In the genomic region with DNA sequence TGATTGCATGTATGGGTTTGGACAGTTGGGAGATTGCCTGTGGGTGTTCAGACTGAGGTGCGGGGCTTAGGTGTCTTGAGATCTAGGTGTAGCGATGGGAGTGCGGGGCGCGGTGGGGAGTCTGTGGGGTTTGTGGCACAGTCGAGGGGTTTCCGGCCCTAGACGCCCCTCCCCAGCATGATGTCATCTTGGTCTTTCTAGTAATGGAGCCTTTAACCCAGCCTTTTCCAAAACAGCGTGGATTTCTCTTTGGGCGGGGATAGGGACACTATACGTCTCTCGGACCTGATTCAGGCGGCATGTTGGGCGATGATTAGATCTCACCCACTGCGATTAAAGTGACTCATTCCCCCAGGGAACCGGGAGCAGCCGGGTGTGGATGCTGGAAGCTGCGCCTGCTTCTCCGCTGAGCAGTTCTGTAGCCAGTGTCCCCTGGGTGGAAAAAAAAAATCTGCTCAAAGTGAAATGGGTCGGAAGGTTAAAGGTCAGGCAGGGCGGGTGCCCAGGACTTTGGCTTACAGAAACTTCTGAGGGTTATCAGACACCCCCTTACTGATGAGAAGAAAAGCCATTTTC, we compare ENCODE assay signal across 8 mouse cellular contexts. TPM values are rescaled to one million over a fixed set of nuclear protein-coding genes. Genes with fewer than 3 reads are reported as not detected.
DNase-seq lines count a peak whose midpoint lies in the region; ATAC-seq and TF ChIP-seq lines count a peak whose summit lies in the region.

No protein-coding gene starts in this region.

- TF ChIP-seq CTCF in heart, postnatal 0 days (IDR thresholded peaks at IDR 0.05; ENCODE audit: low read depth), result no peak
- TF ChIP-seq CTCF in liver, postnatal 0 days (IDR thresholded peaks at IDR 0.05; ENCODE audit: low read depth), result no peak

- peak overlapping the region; percentile 65 for H3K27ac ChIP-seq in brown adipose tissue, adult 24 weeks (replicated peaks; ENCODE audit: low read depth, low read length)
- H3K27ac ChIP-seq in forebrain, embryonic 13.5 days, result peak overlapping the region; percentile 78; the same call in 1 of the 2 replicates
- peak overlapping the region; percentile 61 for H3K27ac ChIP-seq in heart, postnatal 0 days (ENCODE audit: low read depth)
- H3K27ac ChIP-seq in liver, postnatal 0 days (ENCODE audit: low read depth), result peak overlapping the region; percentile 88

- WGBS in forebrain, embryonic 13.5 days, result 2% methylated on average over 21 of the region's 21 CpGs
- 3% methylated on average over 21 of the region's 21 CpGs for whole genome bisulfite sequencing in heart, postnatal 0 days
- 6% methylated on average over 17 of the region's 21 CpGs for WGBS in liver, postnatal 0 days (ENCODE audit: insufficient replicate concordance)

- H3K9me3 ChIP-seq in forebrain, embryonic 13.5 days (replicated peaks), result no peaks in the 10 kb centered on the region
- no peaks in the 10 kb centered on the region for H3K9me3 ChIP-seq in heart, postnatal 0 days (replicated peaks; ENCODE audit: control insufficient read depth, low read length)
- no peaks in the 10 kb centered on the region for H3K9me3 ChIP-seq in liver, postnatal 0 days (ENCODE audit: low read length)

- H3K4me2 ChIP-seq in forebrain, embryonic 13.5 days, result peak overlapping the region; percentile 83
- peak overlapping the region; percentile 87 for H3K4me2 ChIP-seq in heart, postnatal 0 days (ENCODE audit: low read depth, low read length)
- peak overlapping the region; percentile 93 for H3K4me2 ChIP-seq in liver, postnatal 0 days (ENCODE audit: low read depth, low read length)

- no peaks in the 10 kb centered on the region for H3K36me3 ChIP-seq in forebrain, embryonic 13.5 days (ENCODE audit: poor library complexity, severe bottlenecking)
- no peaks in the 10 kb centered on the region for H3K36me3 ChIP-seq in heart, postnatal 0 days (replicated peaks; ENCODE audit: control insufficient read depth, insufficient read depth, low read length)
- H3K36me3 ChIP-seq in liver, postnatal 0 days (replicated peaks; ENCODE audit: insufficient read depth, low read length), result peaks cover 6% of the 10 kb centered on the region; the same call in 1 of the 2 replicates

- peak overlapping the region; percentile 97 for H3K4me3 ChIP-seq in brown adipose tissue, adult 24 weeks (ENCODE audit: insufficient read depth, low read depth, low read length)
- H3K4me3 ChIP-seq in forebrain, embryonic 13.5 days, result peak overlapping the region; percentile 97
- peak overlapping the region; percentile 74 for H3K4me3 ChIP-seq in heart, postnatal 0 days (ENCODE audit: low read depth, low read length)
- H3K4me3 ChIP-seq in liver, postnatal 0 days (ENCODE audit: low read depth, low read length), result peak overlapping the region; percentile 99

- H3K9ac ChIP-seq in forebrain, embryonic 13.5 days, result peak overlapping the region; percentile 98
- H3K9ac ChIP-seq in heart, postnatal 0 days (replicated peaks; ENCODE audit: low read depth, low read length), result peak overlapping the region; percentile 77
- H3K9ac ChIP-seq in liver, postnatal 0 days (replicated peaks), result peak overlapping the region; percentile 98

- H3K27me3 ChIP-seq in forebrain, embryonic 13.5 days, result peaks cover 5% of the 10 kb centered on the region; the same call in 1 of the 2 replicates
- no peaks in the 10 kb centered on the region for H3K27me3 ChIP-seq in heart, postnatal 0 days (ENCODE audit: control insufficient read depth, insufficient read depth, low read length)
- no peaks in the 10 kb centered on the region for H3K27me3 ChIP-seq in liver, postnatal 0 days (ENCODE audit: insufficient read depth, low read length)

- peak; percentile 51 for DNase-seq in ES-CJ7 (ENCODE audit: low read depth, low spot score)
- peak; percentile 25 for DNase-seq in heart, postnatal 0 days (ENCODE audit: low spot score)
- peak; percentile 73 to 85 for DNase-seq in kidney, postnatal 25 days
- DNase-seq in liver, postnatal 0 days, result peak; percentile 47
- DNase-seq in retina, embryonic 14.5 days (ENCODE audit: low spot score), result peak; percentile 62
- DNase-seq in urinary bladder, postnatal 14 days (ENCODE audit: low spot score), result peak; percentile 73

- no peak for TF ChIP-seq EP300 in heart, postnatal 0 days (IDR thresholded peaks at IDR 0.05; ENCODE audit: low read depth)
- no peak for TF ChIP-seq EP300 in liver, postnatal 0 days (IDR thresholded peaks at IDR 0.05; ENCODE audit: low read depth)

- peaks cover 10% of the 10 kb centered on the region for H3K4me1 ChIP-seq in brown adipose tissue, adult 24 weeks (ENCODE audit: control insufficient read depth, insufficient read depth, insufficient read length, low read length)
- H3K4me1 ChIP-seq in forebrain, embryonic 13.5 days, result peaks cover 40% of the 10 kb centered on the region
- no peaks in the 10 kb centered on the region for H3K4me1 ChIP-seq in heart, postnatal 0 days (ENCODE audit: control insufficient read depth, insufficient read depth)
- H3K4me1 ChIP-seq in liver, postnatal 0 days (ENCODE audit: insufficient read depth), result peaks cover 70% of the 10 kb centered on the region

- ATAC-seq in forebrain, embryonic 13.5 days, result peak; percentile 31
- ATAC-seq in heart, postnatal 0 days (ENCODE audit: insufficient read depth, low read depth), result no peak
- ATAC-seq in liver, postnatal 0 days, result no peak

RNA-seq across cellular contexts. Expression of gene Ap2a2, which starts 1.0 kb away (rescaled TPM):
- 40.3 and 42.7 TPM in 2 replicates for polyA plus RNA-seq in brown adipose tissue, adult 24 weeks (2012; ENCODE audit: insufficient read depth, insufficient read length, missing spikeins)
- 83.2 and 93.1 TPM in 2 replicates for polyA plus RNA-seq in forebrain, embryonic 13.5 days (2015; fragmentation: Nextera tagmentation; extraction: Ambion mirVana)
- 60.4 and 63.3 TPM in 2 replicates for total RNA-seq in heart, postnatal 0 days (2014; rRNA removed; ENCODE audit: low replicate concordance)
- polyA plus RNA-seq in heart, postnatal 0 days (2015; fragmentation: Nextera tagmentation; extraction: Ambion mirVana), result 28.7 and 30.6 TPM in 2 replicates
- polyA plus RNA-seq in liver, postnatal 0 days (2015; fragmentation: Nextera tagmentation; extraction: Ambion mirVana), result 27.8 and 33.8 TPM in 2 replicates

RNA-seq across cellular contexts. Expression of gene Chid1, which starts 23.3 kb away (rescaled TPM):
- polyA plus RNA-seq in brown adipose tissue, adult 24 weeks (2012; ENCODE audit: insufficient read depth, insufficient read length, missing spikeins), result 13.4 and 19.8 TPM in 2 replicates
- 24.3 and 31.8 TPM in 2 replicates for polyA plus RNA-seq in forebrain, embryonic 13.5 days (2015; fragmentation: Nextera tagmentation; extraction: Ambion mirVana)
- total RNA-seq in heart, postnatal 0 days (2014; rRNA removed; ENCODE audit: low replicate concordance), result 12.5 and 23.5 TPM in 2 replicates
- polyA plus RNA-seq in heart, postnatal 0 days (2015; fragmentation: Nextera tagmentation; extraction: Ambion mirVana), result 17.7 and 20.3 TPM in 2 replicates
- polyA plus RNA-seq in liver, postnatal 0 days (2015; fragmentation: Nextera tagmentation; extraction: Ambion mirVana), result 12.6 and 14.7 TPM in 2 replicates

Comparison
In these comparisons a context has a peak if more than half of its experiments do, and no peak if none do; other contexts are left out.
1. DNase-seq: peak in every context shown above with its lines; median percentile 79 in kidney, postnatal 25 days; 73 in urinary bladder, postnatal 14 days; 62 in retina, embryonic 14.5 days; 51 in ES-CJ7; 47 in liver, postnatal 0 days; 25 in heart, postnatal 0 days.